Mouse (Mus musculus) CH12.LX (cell line): ENCODE results near the gene Capn3. TPM values are rescaled to one million over a fixed set of nuclear protein-coding genes. Genes with fewer than 3 reads are reported as not detected.

Experiments used
- DNase-seq: peaks from one replicate; pipeline ENCODE4 v3.0.0-alpha.2; 2013; ENCODE audit errors: extremely low read depth
- H3K27ac ChIP-seq: 2 replicates; pipeline ENCODE4 v1.5.1; 2012; ENCODE audit warnings: low read depth, mild to moderate bottlenecking, control low read depth, moderate library complexity; ENCODE audit not compliant: insufficient read depth
- H3K27me3 ChIP-seq: replicated peaks from 2 replicates; pipeline ENCODE3; 2012; ENCODE audit warnings: inconsistent platforms
- H3K36me3 ChIP-seq, 2 experiments: replicated peaks in 1 of 2; 2 replicates each; pipeline versions ENCODE3 to v1.6.1; 2012; ENCODE audit warnings: inconsistent platforms in 1 of 2, low read length in 1 of 2, mild to moderate bottlenecking in 1 of 2, mixed read lengths in 1 of 2, moderate library complexity in 1 of 2; ENCODE audit not compliant: control insufficient read depth in 1 of 2, insufficient read depth in 1 of 2
- H3K4me1 ChIP-seq, 2 experiments: 2 replicates each; pipeline ENCODE4 v1.6.1; 2012; ENCODE audit warnings: inconsistent platforms in 1 of 2, moderate library complexity in 1 of 2; ENCODE audit not compliant: insufficient read depth in 2 of 2, control insufficient read depth in 1 of 2
- H3K4me2 ChIP-seq: 2 replicates; pipeline ENCODE4 v1.6.1; 2012; ENCODE audit warnings: low read depth, mild to moderate bottlenecking, control low read depth; ENCODE audit not compliant: poor library complexity, insufficient read depth, severe bottlenecking
- H3K4me3 ChIP-seq, 3 experiments: fragments of 150-350 bp in 1 of 3; sonication (generic) in 1 of 3; replicated peaks in 1 of 3; 2 replicates each; pipeline versions ENCODE3 to v1.5.1; 2011 to 2012; ENCODE audit warnings: low read depth in 2 of 3, low read length in 2 of 3, mild to moderate bottlenecking in 2 of 3, moderate library complexity in 2 of 3, control low read depth in 1 of 3, improper control_type of control experiment in 1 of 3, inconsistent platforms in 1 of 3, mixed read lengths in 1 of 3; ENCODE audit not compliant: poor library complexity in 1 of 3
- H3K79me2 ChIP-seq: replicated peaks from 2 replicates; pipeline ENCODE4 v1.6.1; 2012; ENCODE audit warnings: mild to moderate bottlenecking, moderate library complexity; ENCODE audit not compliant: control insufficient read depth, poor library complexity, insufficient read depth, severe bottlenecking; ENCODE audit errors: extremely low read depth
- H3K9ac ChIP-seq: 2 replicates; pipeline ENCODE4 v1.6.1; 2012; ENCODE audit warnings: low read depth, mild to moderate bottlenecking, control low read depth, moderate library complexity; ENCODE audit not compliant: insufficient read depth
- H3K9me3 ChIP-seq: replicated peaks from 2 replicates; pipeline ENCODE3; 2012; ENCODE audit warnings: low read length, inconsistent platforms, mixed read lengths
- CTCF ChIP-seq, 2 experiments: IDR thresholded peaks in 1 of 2; conservative IDR thresholded peaks in 1 of 2; 2 replicates each; pipeline ENCODE4 v1.5.1; 2011 to 2012; ENCODE audit warnings: low read depth in 2 of 2, low read length in 2 of 2, improper control_type of control experiment in 1 of 2, inconsistent platforms in 1 of 2, mild to moderate bottlenecking in 1 of 2, moderate library complexity in 1 of 2
- EP300 ChIP-seq: IDR thresholded peaks from 2 replicates; pipeline ENCODE4 v1.6.1; 2011; ENCODE audit warnings: low read length, improper control_type of control experiment
- ETS1 ChIP-seq: conservative IDR thresholded peaks from 2 replicates; pipeline ENCODE4 v1.6.1; 2012; ENCODE audit warnings: low read depth, mild to moderate bottlenecking, inconsistent platforms, low read length, improper control_type of control experiment, moderate library complexity
- IRF4 ChIP-seq: IDR thresholded peaks from 2 replicates; pipeline ENCODE4 v1.6.1; 2014; ENCODE audit warnings: low read depth, mild to moderate bottlenecking, inconsistent platforms, low read length, improper control_type of control experiment
- MAFK ChIP-seq: IDR thresholded peaks from 2 replicates; pipeline ENCODE4 v1.6.1; 2011; ENCODE audit warnings: low read length, improper control_type of control experiment; ENCODE audit not compliant: insufficient replicate concordance
- MEF2A ChIP-seq: IDR thresholded peaks from 2 replicates; pipeline ENCODE4 v1.6.1; 2014; ENCODE audit warnings: low read depth, mild to moderate bottlenecking, inconsistent platforms, low read length, improper control_type of control experiment, borderline replicate concordance
- NRF1 ChIP-seq: IDR thresholded peaks from 2 replicates; pipeline ENCODE4 v1.6.1; 2014; ENCODE audit warnings: low read depth, mild to moderate bottlenecking, inconsistent platforms, low read length, improper control_type of control experiment, moderate library complexity
- PAX5 ChIP-seq: IDR thresholded peaks from 2 replicates; pipeline ENCODE4 v1.6.1; 2012; ENCODE audit warnings: low read length, inconsistent platforms, mixed read lengths
- POLR2AphosphoS2 ChIP-seq: IDR thresholded peaks from 2 replicates; pipeline ENCODE4 v1.6.1; 2011; ENCODE audit warnings: low read depth, low read length, improper control_type of control experiment
- RCOR1 ChIP-seq: conservative IDR thresholded peaks from 2 replicates; pipeline ENCODE4 v1.6.1; 2012; ENCODE audit warnings: low read depth, mild to moderate bottlenecking, inconsistent platforms, low read length, improper control_type of control experiment
- SIN3A ChIP-seq: IDR thresholded peaks from 2 replicates; pipeline ENCODE4 v1.6.1; 2012; ENCODE audit warnings: low read length, improper control_type of control experiment, inconsistent platforms
- SMC3 ChIP-seq: IDR thresholded peaks from 2 replicates; pipeline ENCODE4 v1.6.1; 2011; ENCODE audit warnings: low read depth, low read length, improper control_type of control experiment
- TCF12 ChIP-seq: IDR thresholded peaks from 2 replicates; pipeline ENCODE4 v1.6.1; 2014; ENCODE audit warnings: low read depth, mild to moderate bottlenecking, inconsistent platforms, low read length, improper control_type of control experiment
- USF1 ChIP-seq: IDR thresholded peaks from 2 replicates; pipeline ENCODE4 v1.6.1; 2014; ENCODE audit warnings: low read depth, mild to moderate bottlenecking, inconsistent platforms, low read length, improper control_type of control experiment
- ZC3H11A ChIP-seq: IDR thresholded peaks from 2 replicates; pipeline ENCODE4 v1.6.1; 2012; ENCODE audit warnings: low read depth, mild to moderate bottlenecking, inconsistent platforms, low read length, improper control_type of control experiment
- ZKSCAN1 ChIP-seq: IDR thresholded peaks from 2 replicates; pipeline ENCODE4 v1.6.1; 2012; ENCODE audit warnings: low read depth, inconsistent platforms, low read length, improper control_type of control experiment, borderline replicate concordance
- ZMIZ1 ChIP-seq: IDR thresholded peaks from 2 replicates; pipeline ENCODE4 v1.6.1; 2012; ENCODE audit warnings: low read depth, mild to moderate bottlenecking, inconsistent platforms, low read length, improper control_type of control experiment
- ZNF384 ChIP-seq: IDR thresholded peaks from 2 replicates; pipeline ENCODE4 v1.6.1; 2012; ENCODE audit warnings: low read depth, low read length, improper control_type of control experiment, inconsistent platforms
- dilution Hi-C: fragments of 300-500 bp; cut with MboI; formaldehyde crosslinking; loops from 2 replicates; pipeline ENCODE4 v1.14.3; 2020; ENCODE audit warnings: low sequenced_read_pairs; ENCODE audit not compliant: extremely low pct_unique_long_range_greater_than_20kb, extremely low pct_ligation_motif_present
- in situ Hi-C: fragments of 300-500 bp; cut with MboI; formaldehyde crosslinking; loops from 3 replicates; pipeline ENCODE4 v1.14.3; 2019; ENCODE audit warnings: low sequenced_read_pairs, low pct_ligation_motif_present, low pct_unique_long_range_greater_than_20kb, mixed read lengths
- polyA plus RNA-seq: library from polyadenylated mRNA; unstranded; fragments of >175 nt; gene quantifications from 2 replicates; pipeline ENCODE4 v1.2.1, GENCODE M21; 2012; ENCODE audit warnings: low read depth; ENCODE audit not compliant: insufficient read length
- total RNA-seq, 2 experiments: library from RNA; depleted of rRNA; stranded (reverse); fragments of 300-350 nt in 1 of 2; fragments of >200 nt in 1 of 2; gene quantifications; 2 replicates each; pipeline ENCODE4 v1.2.3; 2012 to 2014

Gene Capn3
- total and polyA plus RNA-seq, 3 experiments = 3.2 to 7.4 (median 7.2) TPM

DNA sequence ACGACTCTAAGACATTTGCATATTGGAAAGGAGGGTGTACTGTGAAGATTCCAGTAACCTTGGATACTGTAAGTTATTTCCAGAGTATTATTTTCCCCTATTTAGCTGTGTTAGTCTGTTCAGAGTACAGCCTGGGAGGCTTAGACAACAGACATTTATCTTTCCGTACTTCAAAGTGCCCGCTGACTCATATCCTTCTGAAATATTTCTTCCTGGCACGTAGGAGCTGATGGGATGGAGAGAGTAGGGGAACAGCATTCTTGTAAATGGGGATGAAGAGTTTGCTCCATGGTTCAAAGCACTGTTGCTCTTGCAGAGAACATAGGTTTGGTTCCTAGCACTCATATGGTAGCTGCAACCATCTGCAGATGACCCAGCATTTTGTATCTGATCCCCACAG is 3.2 kb upstream of the Capn3 start:
- no peak for DNase-seq
- H3K9ac ChIP-seq = no peak overlapping the region
- H3K36me3 ChIP-seq = peaks cover 0 to 2% of the 10 kb centered on the region in 2 experiments
- H3K4me2 ChIP-seq = no peak overlapping the region
- no peak for TF ChIP-seq PAX5
- TF ChIP-seq MAFK = no peak
- no peak for TF ChIP-seq SMC3
- TF ChIP-seq POLR2AphosphoS2 = no peak
- TF ChIP-seq RCOR1 = no peak
- TF ChIP-seq ZNF384 = no peak
- TF ChIP-seq ZMIZ1 = no peak
- TF ChIP-seq CTCF (conservative IDR thresholded peaks at IDR 0.05 in 1 of 2, IDR thresholded peaks at IDR 0.05 in 1 of 2; ENCODE audit: low read depth in 2 of 2, low read length in 2 of 2) = no peak
- TF ChIP-seq ETS1 = no peak
- TF ChIP-seq TCF12 = no peak
- no peak for TF ChIP-seq ZC3H11A
- no peak for TF ChIP-seq MEF2A
- TF ChIP-seq, all 38 proteins: peak for 0
- no peaks in the 10 kb centered on the region for H3K27me3 ChIP-seq
- in situ Hi-C loops (loop anchor here (25.0 kb wide), 1 partner anchor 660 kb away; the partner anchor contains the start of gene Tgm7), dilution Hi-C loops (no loop called here)
- H3K4me1 ChIP-seq = no peaks in the 10 kb centered on the region
- no peak overlapping the region for H3K27ac ChIP-seq
- H3K79me2 ChIP-seq = no peaks in the 10 kb centered on the region
- H3K4me3 ChIP-seq = no peak overlapping the region
- no peaks in the 10 kb centered on the region for H3K9me3 ChIP-seq

- Histone ChIP-seq H3K27ac (no peak overlapping the region), H3K4me1 (no peaks in the 10 kb centered on the region), H3K27me3 (no peaks in the 10 kb centered on the region), H3K4me3 (no peak overlapping the region), H3K36me3 (peaks cover 2% of the 10 kb centered on the region in 2 experiments), H3K4me2 (no peak overlapping the region), H3K79me2 (no peaks in the 10 kb centered on the region), H3K9ac (no peak overlapping the region), H3K9me3 (no peaks in the 10 kb centered on the region)
- in situ Hi-C loops = loop anchor here (25.0 kb wide), 1 partner anchor 657 kb away; the partner anchor contains the start of gene Tgm7
- TF ChIP-seq USF1 = no peak
- no peak for TF ChIP-seq EP300
- TF ChIP-seq IRF4 = no peak
- TF ChIP-seq SMC3 = no peak
- TF ChIP-seq ZKSCAN1 = no peak
- no peak for TF ChIP-seq PAX5
- TF ChIP-seq SIN3A = no peak
- no peak for TF ChIP-seq TCF12
- no peak for TF ChIP-seq ZNF384
- no peak for TF ChIP-seq NRF1
- TF ChIP-seq ETS1 = no peak
- DNase-seq = no peak
- dilution Hi-C loops = no loop called here
Observed at GRCm38 (mm10) chr2:120454987-120455386, 832 bp upstream of the Capn3 start.
